Mouse (Mus musculus) CD8-positive naive resting alpha-beta T cell, adult 57 days (primary cell): ENCODE results near the gene Foxq1. TPM values are rescaled to one million over a fixed set of nuclear protein-coding genes. Genes with fewer than 3 reads are reported as not detected.

Experiments
- total RNA-seq: library from RNA; stranded (reverse); gene quantifications from one replicate; pipeline ENCODE4 v1.2.4, GENCODE M21; 2023

Gene Foxq1
- 0.09 TPM for total RNA-seq

GRCm38 (mm10) chr13:31555834-31556233 is at the start of gene Foxq1:
TSS of gene Foxq1 (plus strand) at chr13:31556134.

GRCm38 (mm10) chr13:31558521-31559418 is 2.8 kb downstream of the Foxq1 start, which contains the start of gene A530084C06Rik:
TSS of gene A530084C06Rik (minus strand) at chr13:31559333.

Other genes starting within 250 kb of the Foxq1 start
- not detected for gene A530084C06Rik, start 3.2 kb downstream of the Foxq1 start, total RNA-seq
- gene Foxf2, start 69.7 kb downstream of the Foxq1 start, total RNA-seq = not detected